ENCODE assay signal across 22 mouse cellular contexts in genomic region chr16:58516161-58516560, GRCm38 (mm10).
"Had no signal": no experiment of that assay in that cellular context is flagged by ENCODE, and none has a peak within 500 bp of the region (broad histone marks: within the 10 kb centered on the region; RNA-seq: fewer than 3 reads in every experiment).

No protein-coding gene starts in this region.

- H3K9ac ChIP-seq: lung, embryonic 15.5 days; midbrain, embryonic 13.5 days; neural tube, embryonic 13.5 days; stomach, embryonic 15.5 days had no signal

- H3K27me3 ChIP-seq: lung, embryonic 15.5 days; megakaryocyte, embryonic 14.5 days; midbrain, embryonic 13.5 days; stomach, embryonic 15.5 days had no signal

- H3K9me3 ChIP-seq: lung, embryonic 15.5 days; megakaryocyte, embryonic 14.5 days; midbrain, embryonic 10.5 days; midbrain, embryonic 13.5 days; neural tube, embryonic 13.5 days; stomach, embryonic 15.5 days had no signal

- DNase-seq: kidney, adult 18-20 months; kidney, postnatal 25 days; layer of hippocampus, adult 9-11 months; layer of hippocampus, postnatal 36 days; lung, adult 18-20 months; lung, postnatal 10 days; lung, postnatal 36 days; retina, postnatal 1 day; right cerebral cortex, postnatal 25 days; spleen, adult 18-20 months; thymus, postnatal 25 days had no signal

- H3K4me2 ChIP-seq: lung, embryonic 15.5 days; midbrain, embryonic 13.5 days; neural tube, embryonic 13.5 days; stomach, embryonic 15.5 days had no signal

- ATAC-seq: intestine, embryonic 16.5 days; midbrain, embryonic 13.5 days; midbrain, embryonic 16.5 days had no signal

- H3K4me3 ChIP-seq: layer of hippocampus, adult 2 months; left cerebral cortex, adult 2 months; lung, embryonic 15.5 days; megakaryocyte, embryonic 14.5 days; midbrain, embryonic 10.5 days; midbrain, embryonic 13.5 days; myocyte; neural tube, embryonic 13.5 days; stomach, embryonic 15.5 days had no signal

- H3K36me3 ChIP-seq: lung, embryonic 15.5 days; midbrain, embryonic 10.5 days; midbrain, embryonic 13.5 days; neural tube, embryonic 13.5 days; stomach, embryonic 15.5 days had no signal

- H3K27ac ChIP-seq: layer of hippocampus, adult 2 months; left cerebral cortex, adult 2 months; lung, embryonic 15.5 days; midbrain, embryonic 10.5 days; midbrain, embryonic 13.5 days; neural tube, embryonic 13.5 days; stomach, embryonic 15.5 days had no signal
